Mouse (Mus musculus) gastrocnemius, adult 2 months (tissue): ENCODE results near the gene Spef1. TPM values are rescaled to one million over a fixed set of nuclear protein-coding genes. Genes with fewer than 3 reads are reported as not detected.

Source experiments
- DNase-seq: peaks from one replicate; pipeline ENCODE4 v3.0.0; 2022
- H3K27ac ChIP-seq: fragments of 200-600 bp; 2 replicates; pipeline ENCODE4 v1.8.1; 2022; ENCODE audit warnings: mild to moderate bottlenecking
- H3K4me3 ChIP-seq: fragments of 200-600 bp; 2 replicates; pipeline ENCODE4 v1.8.1; 2022; ENCODE audit warnings: mild to moderate bottlenecking, moderate library complexity
- CTCF ChIP-seq: fragments of 200-600 bp; IDR thresholded peaks from 2 replicates; pipeline ENCODE4 v1.8.1; 2022; ENCODE audit warnings: antibody characterized with exemption, mild to moderate bottlenecking, moderate library complexity
- intact Hi-C: fragments of 180-260 bp; cut with DNase I; formaldehyde crosslinking; loops from one replicate; pipeline ENCODE4 v1.15.1; 2025
- total RNA-seq, 2 experiments: library from RNA; stranded (reverse); gene quantifications; 2 replicates each; pipeline ENCODE4 v1.2.3; 2021

Gene Spef1
- total RNA-seq, 2 experiments from 2014 or later, result 1.3 to 1.6 TPM

DNA sequence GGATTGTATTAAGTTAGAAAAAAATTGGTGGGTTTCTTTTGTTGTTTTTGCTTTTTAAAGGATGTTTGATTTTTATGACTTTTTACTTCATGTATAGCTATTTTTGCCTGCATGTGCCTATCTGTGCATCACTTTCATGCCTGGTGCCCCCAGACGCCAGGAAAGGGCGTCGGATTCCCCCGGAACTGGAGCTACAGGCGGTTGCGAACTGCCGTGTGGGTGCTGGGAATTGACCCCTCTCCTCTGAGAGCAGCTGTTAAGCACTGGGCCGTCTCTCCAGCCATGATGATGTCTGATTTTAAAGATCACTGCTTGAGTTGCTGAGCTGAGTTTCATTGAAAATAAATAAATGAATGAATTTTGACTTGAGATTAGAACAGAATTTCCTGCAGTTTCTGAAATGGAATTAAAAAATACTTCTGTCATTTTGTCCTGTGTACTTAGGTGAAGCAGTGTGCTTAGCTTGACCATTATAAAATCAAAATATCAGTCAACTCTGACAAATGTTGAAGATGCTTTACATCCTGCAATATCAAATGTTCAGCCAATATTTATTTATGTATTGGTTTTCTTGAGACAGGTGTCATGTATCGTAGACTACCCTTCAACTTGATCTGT lies 54.0 kb downstream of the Spef1 start, which contains the start of gene Gm11037:
Gene Gm11037, plus strand, starts transcription at position 568 of the 618 bp plus-strand sequence.
- intact Hi-C loops, result no loop called here
- Histone ChIP-seq H3K27ac (peak within 1 kb of the TSS; percentile 72), H3K4me3 (peak within 1 kb of the TSS; percentile 43)
- no peak for DNase-seq
- no peak for TF ChIP-seq CTCF

DNA sequence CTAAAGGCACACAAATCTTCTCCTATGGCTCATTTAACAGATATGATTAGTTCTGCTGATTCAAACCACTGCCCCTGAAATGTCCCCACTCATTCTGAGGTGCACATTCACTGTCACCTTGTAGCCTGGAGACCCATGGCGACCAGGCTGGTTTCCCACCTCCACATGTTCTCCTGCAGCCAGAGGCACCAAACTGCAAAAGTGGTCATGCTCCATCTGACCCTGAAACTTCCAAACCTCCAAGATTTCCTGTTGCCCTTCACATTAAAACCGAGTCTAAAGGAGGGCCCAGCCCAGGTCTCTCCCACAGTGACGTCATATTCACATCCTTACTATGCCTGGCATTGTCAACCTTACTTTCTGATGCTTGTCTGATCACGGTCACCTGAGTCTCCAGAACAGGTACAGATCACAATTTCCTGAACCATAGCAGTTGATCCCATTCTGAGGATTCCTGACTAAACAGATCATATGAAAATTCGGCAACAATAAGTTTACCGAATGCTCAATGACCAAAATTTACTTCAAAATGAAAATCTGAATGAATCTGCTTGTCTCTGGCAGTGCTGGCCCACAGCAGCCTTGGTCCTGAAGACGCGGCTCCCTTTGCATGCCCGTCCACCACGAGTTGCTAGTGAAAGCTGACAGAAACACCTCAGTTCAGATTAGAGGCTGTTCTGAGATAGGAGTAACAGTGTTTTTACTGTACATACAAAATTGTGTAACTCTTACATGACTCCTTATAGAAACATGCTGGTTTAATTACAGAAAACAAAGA lies 54.8 kb downstream of the Spef1 start:
- peak overlapping the region; percentile 72 for H3K27ac ChIP-seq
- H3K4me3 ChIP-seq, result peak overlapping the region; percentile 40
- no peak for TF ChIP-seq CTCF
- intact Hi-C loops, result no loop called here
- DNase-seq, result no peak

DNA sequence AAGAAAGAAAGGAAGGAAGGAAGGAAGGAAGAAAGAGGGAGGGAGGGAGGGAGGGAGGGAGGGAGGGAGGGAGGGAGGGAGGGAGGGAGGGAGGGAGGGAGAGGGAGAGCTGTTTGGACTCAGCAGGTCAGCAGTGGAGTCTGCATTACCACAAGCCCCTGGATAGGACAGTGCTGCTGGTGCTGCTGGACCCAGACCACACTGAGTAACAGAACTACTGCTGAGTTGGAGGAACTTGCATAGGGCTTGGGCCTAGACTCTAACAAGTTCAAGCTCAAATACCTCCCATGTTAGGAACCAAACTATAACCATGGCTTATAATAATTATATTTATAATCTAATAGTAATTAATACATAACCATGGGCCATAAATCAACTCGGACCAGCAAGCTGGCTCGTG lies 56.2 kb downstream of the Spef1 start:
- Histone ChIP-seq H3K27ac (peak overlapping the region; percentile 72), H3K4me3 (peak overlapping the region; percentile 13; the same call in 1 of the 2 replicates)
- DNase-seq, result no peak
- no peak for TF ChIP-seq CTCF
- intact Hi-C loops, result no loop called here

DNA sequence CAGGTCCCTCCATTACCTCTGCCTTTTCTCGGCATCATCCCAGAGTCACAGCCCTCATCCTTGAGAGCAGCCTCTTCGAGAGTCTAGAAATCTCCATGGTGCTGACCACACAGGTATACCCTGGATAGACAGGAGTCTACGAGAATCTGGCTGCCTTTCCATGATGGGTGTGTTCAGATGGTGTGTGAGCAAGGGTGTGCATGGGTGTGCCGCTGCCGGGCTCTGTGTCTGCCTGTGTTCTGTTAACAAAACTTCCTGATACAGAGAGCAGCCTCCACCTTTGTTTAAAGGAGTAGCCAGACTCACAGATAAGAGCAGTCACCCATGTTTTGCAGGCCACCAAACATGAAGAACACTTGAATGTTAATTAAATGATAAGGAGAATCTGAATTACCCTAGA lies 57.2 kb downstream of the Spef1 start:
- peak overlapping the region; percentile 79 for H3K4me3 ChIP-seq
- TF ChIP-seq CTCF, result no peak
- DNase-seq, result no peak
- H3K27ac ChIP-seq, result peak overlapping the region; percentile 93
- intact Hi-C loops, result no loop called here

DNA sequence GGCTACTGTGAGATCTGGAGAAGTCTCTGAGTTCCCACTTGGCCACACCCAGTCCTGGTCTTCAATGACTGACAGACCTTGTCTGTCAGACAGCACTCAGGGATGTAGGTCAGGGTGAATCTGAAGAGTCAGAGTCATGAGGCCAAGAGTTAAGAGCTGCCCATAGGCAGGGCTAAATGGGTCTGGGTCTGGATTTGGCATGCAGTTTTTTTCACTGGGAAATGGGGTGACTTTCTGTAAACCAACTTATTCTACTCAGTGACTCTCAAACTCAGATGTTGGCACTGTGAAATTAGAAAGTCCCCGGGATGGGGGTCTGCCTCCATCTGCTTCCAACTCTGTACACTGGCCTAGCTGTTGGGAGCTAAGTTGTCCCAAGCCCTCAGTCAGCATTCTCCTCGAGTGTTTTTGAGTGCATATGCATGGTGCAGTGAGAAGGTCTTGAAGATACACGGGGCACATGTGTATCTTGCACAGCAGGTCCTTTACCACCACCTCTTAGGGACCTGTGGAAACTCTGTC lies 58.4 kb downstream of the Spef1 start:
- intact Hi-C loops, result no loop called here
- no peak for TF ChIP-seq CTCF
- DNase-seq, result no peak
- Histone ChIP-seq H3K27ac (peak overlapping the region; percentile 93), H3K4me3 (peak overlapping the region; percentile 79)

DNA sequence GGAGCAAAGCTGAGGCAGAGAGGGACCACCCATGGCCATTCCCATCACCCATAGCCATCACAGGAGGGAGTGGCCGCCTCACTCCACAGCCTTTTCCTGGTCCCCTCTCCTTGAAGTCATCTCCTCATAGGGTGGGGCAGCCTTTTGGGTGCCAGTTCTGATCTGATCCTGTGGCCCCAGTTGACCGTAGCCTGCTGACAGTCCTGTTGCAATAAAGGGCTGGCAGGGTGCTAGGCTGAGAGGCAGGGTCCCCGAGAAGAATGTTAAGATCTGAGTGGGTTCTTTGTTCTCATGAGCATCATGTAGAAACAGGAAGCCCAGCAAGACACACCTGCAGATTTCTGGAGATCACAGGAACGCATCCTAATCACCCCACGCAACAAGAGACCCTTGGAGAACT lies 58.9 kb downstream of the Spef1 start:
- peak overlapping the region; percentile 93 for H3K27ac ChIP-seq
- peak overlapping the region; percentile 79 for H3K4me3 ChIP-seq
- TF ChIP-seq CTCF, result no peak
- DNase-seq, result peak; percentile 66
- intact Hi-C loops, result no loop called here

DNA sequence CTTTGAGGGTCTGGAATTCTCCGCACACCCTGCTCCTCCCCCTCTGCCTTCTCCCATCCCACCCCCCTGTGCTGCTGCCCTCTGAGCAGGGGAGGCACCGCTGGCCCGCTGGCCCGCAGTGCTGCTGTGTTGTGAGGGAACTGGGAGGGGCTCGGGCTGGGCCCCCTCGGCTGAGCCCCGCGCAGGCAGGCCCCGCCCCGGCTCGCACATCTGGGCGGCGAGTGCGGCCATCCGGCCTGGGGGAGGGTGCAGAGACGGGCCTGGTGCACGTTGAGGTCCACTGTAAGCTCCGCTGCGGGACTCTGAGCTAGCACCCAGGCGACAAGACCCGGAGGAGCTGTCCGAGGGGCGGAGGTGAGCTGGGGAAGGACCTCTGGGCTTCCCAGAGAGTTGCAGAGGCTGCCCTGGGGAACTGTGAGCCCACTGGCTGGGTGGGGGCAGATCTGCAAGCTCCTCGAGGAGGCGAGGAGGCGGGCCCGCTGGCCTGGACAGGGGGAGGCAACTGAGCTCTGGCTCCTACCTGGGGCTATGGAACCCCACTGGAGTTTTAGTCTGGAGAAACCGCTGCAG lies 59.8 kb downstream of the Spef1 start, which contains the start of gene Hspa12b:
Gene Hspa12b, plus strand, starts transcription at position 120 of the 570 bp plus-strand sequence.
- H3K27ac ChIP-seq, result peak within 1 kb of the TSS; percentile 93
- intact Hi-C loops, result loop anchor here (2.0 kb wide), 1 partner anchor 30 kb away; no protein-coding TSS in a partner anchor
- peak; percentile 82 for DNase-seq
- peak within 1 kb of the TSS; percentile 79 for H3K4me3 ChIP-seq
- no peak for TF ChIP-seq CTCF

DNA sequence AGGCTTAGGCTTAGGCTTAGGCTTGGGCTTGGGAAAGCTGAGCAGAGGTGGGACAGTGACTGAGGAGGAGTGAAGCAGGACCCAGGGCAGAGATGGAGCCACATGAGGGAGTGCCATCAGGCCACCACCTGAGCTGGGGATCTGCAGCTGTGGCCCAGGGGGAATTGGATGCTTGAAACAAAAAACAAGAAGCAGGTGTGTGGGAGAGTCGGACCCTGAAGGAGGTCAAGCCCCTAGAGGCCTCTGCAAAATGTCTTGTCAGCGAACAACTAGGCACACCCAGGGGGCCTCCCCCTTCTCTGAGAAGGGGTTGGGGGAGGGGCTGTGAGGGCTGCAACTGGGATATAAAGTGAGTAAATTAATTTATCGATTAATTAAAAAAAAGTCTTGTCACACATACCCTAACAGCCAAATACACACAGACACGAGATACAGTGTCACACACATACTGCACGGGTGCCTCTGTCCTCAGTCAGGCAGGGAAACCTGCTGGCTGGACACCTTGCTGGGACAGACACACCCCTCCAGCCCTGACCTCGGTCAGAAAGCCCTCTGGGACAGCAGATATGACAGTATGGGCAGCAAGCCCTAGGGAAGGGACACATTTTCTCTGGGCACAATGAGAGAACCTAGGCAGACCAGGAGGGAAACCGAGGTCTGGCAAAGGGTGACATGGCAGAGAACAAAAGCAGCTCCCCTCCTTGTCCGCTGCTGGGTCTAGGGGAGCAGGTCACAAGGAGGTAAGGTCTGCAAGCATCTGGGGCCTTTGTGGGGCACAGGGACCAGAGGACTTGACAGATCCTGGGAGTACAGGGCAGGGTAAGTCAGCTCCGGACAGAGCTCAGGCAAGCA lies 60.9 kb downstream of the Spef1 start:
- H3K27ac ChIP-seq, result peak overlapping the region; percentile 93
- DNase-seq, result no peak
- H3K4me3 ChIP-seq, result peak overlapping the region; percentile 79
- intact Hi-C loops, result loop anchor here (2.0 kb wide), 1 partner anchor 29 kb away; no protein-coding TSS in a partner anchor
- no peak for TF ChIP-seq CTCF

DNA sequence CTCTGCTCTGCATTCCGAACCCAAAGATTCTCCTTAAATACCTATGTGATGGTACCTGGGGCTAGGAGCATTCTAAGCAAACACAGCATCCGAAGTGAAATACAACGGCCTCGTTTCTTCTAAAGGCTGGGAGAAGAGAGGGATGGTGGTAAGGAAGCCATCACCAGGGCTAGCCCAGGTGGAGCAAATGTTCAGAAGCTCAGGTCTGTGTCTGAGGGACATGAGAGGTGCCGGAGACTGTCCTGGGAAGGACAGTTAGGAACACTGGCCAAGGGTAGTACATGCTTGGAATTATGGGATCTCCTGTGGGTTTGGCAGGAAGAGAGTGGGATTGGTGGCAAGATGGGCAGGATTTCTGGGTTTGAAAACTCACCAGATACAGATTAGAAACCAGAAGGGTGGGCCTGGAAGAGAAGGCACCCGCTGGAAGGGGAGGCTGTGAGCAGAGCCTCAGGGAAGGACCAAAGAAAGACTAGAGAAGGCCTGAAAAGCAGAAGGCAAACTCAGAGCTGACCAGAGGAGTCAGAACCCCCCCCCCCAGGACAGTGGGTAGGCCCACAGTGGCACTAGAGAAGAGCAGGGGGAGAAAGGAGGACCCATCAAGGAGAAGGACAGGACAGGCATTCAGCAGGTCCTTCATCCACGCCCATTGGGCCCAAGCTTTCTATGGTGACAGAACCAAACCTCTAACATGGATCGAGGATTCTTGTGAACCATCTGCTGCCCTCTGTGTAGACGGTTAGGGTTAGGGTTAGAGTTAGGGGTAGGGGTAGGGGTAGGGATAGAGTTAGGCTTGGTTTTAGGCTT lies 61.7 kb downstream of the Spef1 start:
- no peak overlapping the region for H3K4me3 ChIP-seq
- intact Hi-C loops, result no loop called here
- no peak for DNase-seq
- H3K27ac ChIP-seq, result peak overlapping the region; percentile 93
- TF ChIP-seq CTCF, result no peak

DNA sequence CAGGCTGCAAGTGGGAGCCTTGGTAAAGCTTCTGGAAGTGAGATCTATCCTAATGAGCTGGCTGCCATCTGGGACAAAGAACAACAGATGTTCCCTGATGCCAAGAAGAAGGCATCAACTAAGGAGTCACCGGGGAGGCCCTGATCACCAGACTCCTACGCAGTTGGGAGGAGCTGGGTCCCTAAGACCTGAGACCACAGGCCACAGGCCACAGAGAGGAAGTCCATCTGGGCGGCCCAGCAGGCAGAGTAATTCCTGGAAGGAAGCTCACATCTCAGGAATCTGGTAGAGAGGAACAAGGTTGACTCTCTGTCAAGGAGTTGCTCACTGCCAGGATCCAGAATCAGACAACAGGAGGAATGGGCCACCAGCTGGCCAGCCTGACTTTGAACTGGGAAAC lies 62.9 kb downstream of the Spef1 start:
- intact Hi-C loops, result no loop called here
- H3K4me3 ChIP-seq, result no peak overlapping the region
- H3K27ac ChIP-seq, result peak overlapping the region; percentile 84
- no peak for TF ChIP-seq CTCF
- peak; percentile 51 for DNase-seq

Other genes starting within 250 kb of the Spef1 start
- gene Gfra4, start 144.2 kb downstream of the Spef1 start, total RNA-seq, result 1 to 10 TPM; 1.1 to 1.7 TPM
- gene Adam33, start 123.5 kb downstream of the Spef1 start, total RNA-seq, result 1 to 10 TPM; 2.5 TPM
- gene Siglec1, start 100.5 kb downstream of the Spef1 start, total RNA-seq, result under 1 TPM; 0.36 to 0.39 TPM
- 10 to 100 TPM; 11.7 to 14.8 TPM for gene Hspa12b, start 60.0 kb downstream of the Spef1 start, total RNA-seq
- gene Gm11037, start 53.8 kb downstream of the Spef1 start, total RNA-seq, result not detected
- gene 1700037H04Rik, start 27.2 kb downstream of the Spef1 start, total RNA-seq, result 1 to 10 TPM; 3.6 to 4.5 TPM
- gene Cenpb, start 7.2 kb downstream of the Spef1 start, total RNA-seq, result 10 to 100 TPM; 67.7 to 70.1 TPM
- gene Cdc25b, start 333 bp downstream of the Spef1 start, total RNA-seq, result 1 to 10 TPM; 1.5 TPM
- gene Ap5s1, start 19.8 kb upstream of the Spef1 start, total RNA-seq, result 10 to 100 TPM; 15.6 to 21.0 TPM
- 10 to 100 TPM; 40.0 to 56.9 TPM for gene Mavs, start 46.8 kb upstream of the Spef1 start, total RNA-seq
- gene Pank2, start 75.2 kb upstream of the Spef1 start, total RNA-seq, result 10 to 100 TPM; 22.2 to 24.6 TPM
- gene Rnf24, start 165.6 kb upstream of the Spef1 start, total RNA-seq, result 1 to 10 TPM; 1.5 to 1.7 TPM